Mouse (Mus musculus) Patski (cell line): ENCODE measurements at regions not wholly inside any gene's neighbourhood (a gene's known extent, or its start where the extent isn't known, plus 50 kb on each side); places are given as distances from the start of the nearest gene placed in this dataset.

Source experiments
- ATAC-seq: fragments of 100-300 bp; one replicate; pipeline ENCODE4 v1.8.0; 2021
- CTCF ChIA-PET: fragments of 350-600 bp; sonication (Branson Sonifier 250); formaldehyde crosslinking; loops from one replicate; lab custom pipeline; 2022; ENCODE audit warnings: inconsistent platforms; lab: Charles Lee
- POLR2A ChIA-PET: fragments of 350-600 bp; sonication (Branson Sonifier 250); formaldehyde crosslinking; loops from one replicate; lab custom pipeline; 2022; ENCODE audit warnings: antibody characterized with exemption, inconsistent platforms; lab: Charles Lee
- DNase-seq: peaks from one replicate; pipeline ENCODE4 v3.0.0-alpha.2; 2011; ENCODE audit warnings: low read depth, low spot score
- H3K27me3 ChIP-seq: fragments of 371-371 bp; one replicate; pipeline ENCODE4 v1.5.1; 2021
- CTCF ChIP-seq: fragments of 100-300 bp; IDR thresholded peaks from one replicate; pipeline ENCODE4 v1.5.1; 2021
- in situ Hi-C: fragments of 300-500 bp; cut with MboI; formaldehyde crosslinking; loops from 3 replicates; pipeline ENCODE4 v1.11.1; 2018; ENCODE audit warnings: low pct_unique_long_range_greater_than_20kb, mixed read lengths

GRCm38 (mm10) chr16:19024010-19024532 is 147.2 kb downstream of the Hira start:
- in situ Hi-C loops, result no loop called here
- CTCF ChIA-PET, result no interaction called here
- no peak for TF ChIP-seq CTCF
- ATAC-seq (no peak), DNase-seq (no peak)
- peaks cover 7% of the 10 kb centered on the region for H3K27me3 ChIP-seq
- POLR2A ChIA-PET, result no interaction called here

GRCm38 (mm10) chr16:19025227-19025932 is 148.5 kb downstream of the Hira start:
- CTCF ChIA-PET, result no interaction called here
- no peak for TF ChIP-seq CTCF
- ATAC-seq (no peak), DNase-seq (no peak)
- POLR2A ChIA-PET, result no interaction called here
- H3K27me3 ChIP-seq, result no peaks in the 10 kb centered on the region
- in situ Hi-C loops, result no loop called here

- DNase-seq (no peak), ATAC-seq (no peak)
- POLR2A ChIA-PET, result no interaction called here
- in situ Hi-C loops, result no loop called here
- peaks cover 12% of the 10 kb centered on the region for H3K27me3 ChIP-seq
- TF ChIP-seq CTCF, result no peak
- CTCF ChIA-PET, result no interaction called here
Observed at GRCm38 (mm10) chr16:19027096-19027495, 150.3 kb downstream of the Hira start.

- DNase-seq (no peak), ATAC-seq (no peak)
- TF ChIP-seq CTCF, result no peak
- CTCF ChIA-PET, result no interaction called here
- in situ Hi-C loops, result no loop called here
- peaks cover 12% of the 10 kb centered on the region for H3K27me3 ChIP-seq
- POLR2A ChIA-PET, result no interaction called here
Observed at GRCm38 (mm10) chr16:19032582-19032981, 155.7 kb downstream of the Hira start.

- TF ChIP-seq CTCF, result no peak
- H3K27me3 ChIP-seq, result peaks cover 12% of the 10 kb centered on the region
- ChIA-PET POLR2A (no interaction called here), CTCF (no interaction called here)
- DNase-seq (no peak), ATAC-seq (no peak)
- in situ Hi-C loops, result no loop called here
Observed at GRCm38 (mm10) chr16:19035781-19036180, 158.9 kb downstream of the Hira start.

GRCm38 (mm10) chr16:19037681-19038080 is 160.8 kb downstream of the Hira start:
- ATAC-seq (no peak), DNase-seq (no peak)
- ChIA-PET CTCF (no interaction called here), POLR2A (no interaction called here)
- in situ Hi-C loops, result no loop called here
- no peaks in the 10 kb centered on the region for H3K27me3 ChIP-seq
- no peak for TF ChIP-seq CTCF

GRCm38 (mm10) chr16:19052791-19053190 is 176.0 kb downstream of the Hira start:
- H3K27me3 ChIP-seq, result no peaks in the 10 kb centered on the region
- no peak for ATAC-seq
- ChIA-PET CTCF (no interaction called here), POLR2A (no interaction called here)
- no peak for DNase-seq
- no peak for TF ChIP-seq CTCF
- in situ Hi-C loops, result no loop called here

GRCm38 (mm10) chr16:19060343-19060742 is 183.5 kb downstream of the Hira start:
- CTCF ChIA-PET, result no interaction called here
- in situ Hi-C loops, result no loop called here
- no peak for DNase-seq
- POLR2A ChIA-PET, result no interaction called here
- no peak for ATAC-seq
- TF ChIP-seq CTCF, result no peak
- peaks cover 6% of the 10 kb centered on the region for H3K27me3 ChIP-seq

- ATAC-seq, result no peak
- CTCF ChIA-PET, result no interaction called here
Observed at GRCm38 (mm10) chr16:19061796-19062195, 185.0 kb downstream of the Hira start.

GRCm38 (mm10) chr16:19062557-19063400 is 185.9 kb downstream of the Hira start:
- no peak for TF ChIP-seq CTCF
- DNase-seq (no peak), ATAC-seq (no peak)
- ChIA-PET POLR2A (no interaction called here), CTCF (no interaction called here)
- H3K27me3 ChIP-seq, result peaks cover 6% of the 10 kb centered on the region
- in situ Hi-C loops, result no loop called here

More at GRCm38 (mm10) chr16:19061796-19062195, 185.0 kb downstream of the Hira start:
- H3K27me3 ChIP-seq, result peaks cover 6% of the 10 kb centered on the region
- in situ Hi-C loops, result no loop called here
- POLR2A ChIA-PET, result no interaction called here
- DNase-seq, result no peak
- TF ChIP-seq CTCF, result no peak

GRCm38 (mm10) chr16:19063401-19063762 is 186.5 kb downstream of the Hira start:
- DNase-seq (no peak), ATAC-seq (no peak)
- peaks cover 6% of the 10 kb centered on the region for H3K27me3 ChIP-seq
- POLR2A ChIA-PET, result no interaction called here
- CTCF ChIA-PET, result no interaction called here
- TF ChIP-seq CTCF, result no peak
- in situ Hi-C loops, result no loop called here
